ENCODE assay signal across 8 mouse cellular contexts in the genomic region with DNA sequence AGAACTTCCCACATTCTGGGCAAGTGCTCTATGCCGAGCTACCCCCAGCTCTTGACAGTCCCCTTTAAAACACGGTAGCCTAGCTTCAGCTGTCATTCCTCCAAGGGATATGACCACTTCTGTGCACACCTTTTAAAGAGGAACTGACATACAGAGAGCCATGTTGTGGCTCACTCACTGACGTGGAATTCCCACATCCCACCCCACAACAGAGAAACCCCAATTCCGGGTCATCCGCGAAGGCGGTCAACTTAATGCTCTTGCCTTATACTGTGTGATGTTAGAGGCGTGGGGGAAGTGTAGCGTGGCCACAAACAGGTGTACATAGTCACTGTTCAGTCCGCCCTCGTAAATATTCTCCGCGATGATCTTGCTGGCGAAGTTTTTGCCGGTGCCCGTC. TPM values are rescaled to one million over a fixed set of nuclear protein-coding genes. Genes with fewer than 3 reads are reported as not detected.
A peak's percentile ranks its signal among the peaks of the same experiment; 100 is the strongest.
DNase-seq lines count a peak whose midpoint lies in the region; ATAC-seq and TF ChIP-seq lines count a peak whose summit lies in the region.

No protein-coding gene starts in this region.

- H3K4me1 ChIP-seq in brown adipose tissue, adult 24 weeks (ENCODE audit: control insufficient read depth, insufficient read depth, insufficient read length, low read length), result peaks cover 4% of the 10 kb centered on the region; the same call in 1 of the 2 replicates
- H3K4me1 ChIP-seq in hindbrain, embryonic 16.5 days (ENCODE audit: control insufficient read depth, insufficient read depth, low read depth, low read length), result peaks cover 19% of the 10 kb centered on the region
- H3K4me1 ChIP-seq in midbrain, embryonic 15.5 days, result peaks cover 20% of the 10 kb centered on the region

- 21% methylated on average over 16 of the region's 16 CpGs for WGBS in hindbrain, embryonic 16.5 days
- WGBS in midbrain, embryonic 15.5 days, result 21% methylated on average over 16 of the region's 16 CpGs

- H3K9ac ChIP-seq in hindbrain, embryonic 16.5 days (ENCODE audit: low read depth, low read length), result peak overlapping the region; percentile 98
- peak overlapping the region; percentile 77 for H3K9ac ChIP-seq in midbrain, embryonic 15.5 days

- no peak for ATAC-seq in hindbrain, embryonic 16.5 days
- ATAC-seq in midbrain, embryonic 15.5 days (replicated peaks), result peak; percentile 19; the same call in 1 of the 2 replicates

- H3K27ac ChIP-seq in left cerebral cortex, adult 2 months, result peak overlapping the region; percentile 81
- no peak overlapping the region for H3K27ac ChIP-seq in brown adipose tissue, adult 24 weeks (replicated peaks; ENCODE audit: low read depth, low read length)
- H3K27ac ChIP-seq in hindbrain, embryonic 16.5 days (ENCODE audit: low read depth, low read length), result no peak overlapping the region
- peak overlapping the region; percentile 70; the same call in 1 of the 2 replicates for H3K27ac ChIP-seq in midbrain, embryonic 15.5 days

- peak overlapping the region; percentile 86 for H3K4me2 ChIP-seq in hindbrain, embryonic 16.5 days (ENCODE audit: low read length)
- peak overlapping the region; percentile 83 for H3K4me2 ChIP-seq in midbrain, embryonic 15.5 days

- TF ChIP-seq CTCF in left cerebral cortex, adult 2 months (IDR thresholded peaks at IDR 0.05), result no peak

- peak overlapping the region; percentile 87 for H3K4me3 ChIP-seq in left cerebral cortex, adult 2 months
- H3K4me3 ChIP-seq in brown adipose tissue, adult 24 weeks (ENCODE audit: insufficient read depth, low read depth, low read length), result peak overlapping the region; percentile 92
- peak overlapping the region; percentile 99 for H3K4me3 ChIP-seq in hindbrain, embryonic 16.5 days (ENCODE audit: low read length)
- peak overlapping the region; percentile 66 for H3K4me3 ChIP-seq in midbrain, embryonic 15.5 days

- H3K36me3 ChIP-seq in hindbrain, embryonic 16.5 days (ENCODE audit: control insufficient read depth, insufficient read depth, low read length), result peaks cover 16% of the 10 kb centered on the region
- H3K36me3 ChIP-seq in midbrain, embryonic 15.5 days (replicated peaks), result peaks cover 16% of the 10 kb centered on the region

- no peak for DNase-seq in left cerebral cortex, adult 2 months (ENCODE audit: extremely low spot score in 1 of 2, low spot score in 2 of 2)
- no peak for DNase-seq in left cerebral cortex, adult 9 months (ENCODE audit: low spot score in 2 of 2)
- no peak for DNase-seq in right cerebral cortex, postnatal 4 days
- DNase-seq in kidney, adult 18-20 months, result no peak
- DNase-seq in cerebellum, adult 9-10 months, result no peak

- no peaks in the 10 kb centered on the region for H3K27me3 ChIP-seq in hindbrain, embryonic 16.5 days (replicated peaks; ENCODE audit: control insufficient read depth, insufficient read depth, low read length)
- H3K27me3 ChIP-seq in midbrain, embryonic 15.5 days (replicated peaks), result no peaks in the 10 kb centered on the region

- intact Hi-C loops in left cerebral cortex, adult 2 months (cut with DNase I), result no loop called here

- no peaks in the 10 kb centered on the region for H3K9me3 ChIP-seq in hindbrain, embryonic 16.5 days (ENCODE audit: control insufficient read depth, low read length)
- no peaks in the 10 kb centered on the region for H3K9me3 ChIP-seq in midbrain, embryonic 15.5 days

RNA-seq across cellular contexts. Expression of a gene that starts 0.9 kb away (rescaled TPM):
- total RNA-seq in left cerebral cortex, adult 2 months (2021), result 10 to 100 TPM; 38.0 to 43.2 TPM
- polyA plus RNA-seq in brown adipose tissue, adult 24 weeks (2012; ENCODE audit: insufficient read depth, insufficient read length, missing spikeins), result 20.5 and 26.0 TPM in 2 replicates
- 94.2 and 94.8 TPM in 2 replicates for polyA plus RNA-seq in hindbrain, embryonic 16.5 days (2015; fragmentation: Nextera tagmentation; extraction: Ambion mirVana)
- 90.6 and 97.3 TPM in 2 replicates for polyA plus RNA-seq in midbrain, embryonic 15.5 days (2015; fragmentation: Nextera tagmentation; extraction: Ambion mirVana)

RNA-seq across cellular contexts. Expression of a gene that starts 14.1 kb away (rescaled TPM):
- total RNA-seq in left cerebral cortex, adult 2 months (2021), result 10 to 100 TPM; 28.0 to 32.9 TPM
- polyA plus RNA-seq in brown adipose tissue, adult 24 weeks (2012; ENCODE audit: insufficient read depth, insufficient read length, missing spikeins), result 13.7 and 14.0 TPM in 2 replicates
- polyA plus RNA-seq in hindbrain, embryonic 16.5 days (2015; fragmentation: Nextera tagmentation; extraction: Ambion mirVana), result 18.0 and 20.4 TPM in 2 replicates
- polyA plus RNA-seq in midbrain, embryonic 15.5 days (2015; fragmentation: Nextera tagmentation; extraction: Ambion mirVana), result 19.9 and 20.8 TPM in 2 replicates

RNA-seq across cellular contexts. Expression of a gene that starts 15.2 kb away (rescaled TPM):
- total RNA-seq in left cerebral cortex, adult 2 months (2021), result 10 to 100 TPM; 65.0 to 68.6 TPM
- 19.9 and 27.2 TPM in 2 replicates for polyA plus RNA-seq in brown adipose tissue, adult 24 weeks (2012; ENCODE audit: insufficient read depth, insufficient read length, missing spikeins)
- 92.1 and 93.0 TPM in 2 replicates for polyA plus RNA-seq in hindbrain, embryonic 16.5 days (2015; fragmentation: Nextera tagmentation; extraction: Ambion mirVana)
- polyA plus RNA-seq in midbrain, embryonic 15.5 days (2015; fragmentation: Nextera tagmentation; extraction: Ambion mirVana), result 96.4 and 100 TPM in 2 replicates

RNA-seq across cellular contexts. Expression of a gene that starts 15.3 kb away (rescaled TPM):
- 10 to 100 TPM; 76.0 to 82.8 TPM for total RNA-seq in left cerebral cortex, adult 2 months (2021)
- 7.3 and 7.7 TPM in 2 replicates for polyA plus RNA-seq in brown adipose tissue, adult 24 weeks (2012; ENCODE audit: insufficient read depth, insufficient read length, missing spikeins)
- 42.9 and 53.2 TPM in 2 replicates for polyA plus RNA-seq in hindbrain, embryonic 16.5 days (2015; fragmentation: Nextera tagmentation; extraction: Ambion mirVana)
- 50.2 and 55.5 TPM in 2 replicates for polyA plus RNA-seq in midbrain, embryonic 15.5 days (2015; fragmentation: Nextera tagmentation; extraction: Ambion mirVana)

RNA-seq across cellular contexts. Expression of a gene that starts 37.2 kb away (rescaled TPM):
- 1 to 10 TPM; 5.1 to 6.9 TPM for total RNA-seq in left cerebral cortex, adult 2 months (2021)
- 15.6 and 20.6 TPM in 2 replicates for polyA plus RNA-seq in brown adipose tissue, adult 24 weeks (2012; ENCODE audit: insufficient read depth, insufficient read length, missing spikeins)
- 6.3 and 6.9 TPM in 2 replicates for polyA plus RNA-seq in hindbrain, embryonic 16.5 days (2015; fragmentation: Nextera tagmentation; extraction: Ambion mirVana)
- 5.1 and 6.3 TPM in 2 replicates for polyA plus RNA-seq in midbrain, embryonic 15.5 days (2015; fragmentation: Nextera tagmentation; extraction: Ambion mirVana)

Comparison
In these comparisons a context has a peak if more than half of its experiments do, and no peak if none do; other contexts are left out.
1. H3K27ac ChIP-seq: peak in left cerebral cortex, adult 2 months (single experiment) and midbrain, embryonic 15.5 days (single experiment); none in brown adipose tissue, adult 24 weeks (single experiment) and hindbrain, embryonic 16.5 days (single experiment).
2. Peak in every context shown above with its lines, with median percentiles within 50 percentile points of each other: H3K4me3 ChIP-seq.